Mouse (Mus musculus) adrenal gland, adult 2 months (tissue): Measurements from ENCODE around the gene Dmrta2. TPM values are rescaled to one million over a fixed set of nuclear protein-coding genes. Genes with fewer than 3 reads are reported as not detected.

Experiments
- DNase-seq: peaks from one replicate; pipeline ENCODE4 v3.0.0; 2021
- long read RNA-seq: library from polyadenylated mRNA; stranded (forward); transcript quantifications from one replicate; pipeline ENCODE4 v2.0.0, GENCODE M21; 2021
- polyA plus RNA-seq: library from polyadenylated mRNA; depleted of rRNA; stranded (reverse); fragments of >200 nt; gene quantifications from 2 replicates; pipeline ENCODE4 v1.2.3, GENCODE M21; 2012; rRNA removed
- total RNA-seq, 2 experiments: library from RNA; stranded (reverse); gene quantifications; 2 replicates each; pipeline ENCODE4 v1.2.3; 2021

The Dmrta2 gene
- not detected for total RNA-seq
- polyA plus RNA-seq, result 1.0 and 1.2 TPM in 2 replicates
- long read RNA-seq, result 0 reads

GRCm38 (mm10) chr4:109977148-109978067, at the start of gene Dmrta2:
Gene Dmrta2, plus strand, starts transcription at chr4:109978053.
- peak; percentile 17 for DNase-seq

GRCm38 (mm10) chr4:109929058-109929457, 48.8 kb upstream of the Dmrta2 start:
- no peak for DNase-seq

GRCm38 (mm10) chr4:109930445-109930844, 47.4 kb upstream of the Dmrta2 start:
- no peak for DNase-seq

- no peak for DNase-seq
Observed at GRCm38 (mm10) chr4:109930935-109931334, 46.9 kb upstream of the Dmrta2 start.

- no peak for DNase-seq
Observed at GRCm38 (mm10) chr4:109936557-109936956, 41.3 kb upstream of the Dmrta2 start.

- DNase-seq, result no peak
Observed at GRCm38 (mm10) chr4:109939291-109939690, 38.6 kb upstream of the Dmrta2 start.

DNA sequence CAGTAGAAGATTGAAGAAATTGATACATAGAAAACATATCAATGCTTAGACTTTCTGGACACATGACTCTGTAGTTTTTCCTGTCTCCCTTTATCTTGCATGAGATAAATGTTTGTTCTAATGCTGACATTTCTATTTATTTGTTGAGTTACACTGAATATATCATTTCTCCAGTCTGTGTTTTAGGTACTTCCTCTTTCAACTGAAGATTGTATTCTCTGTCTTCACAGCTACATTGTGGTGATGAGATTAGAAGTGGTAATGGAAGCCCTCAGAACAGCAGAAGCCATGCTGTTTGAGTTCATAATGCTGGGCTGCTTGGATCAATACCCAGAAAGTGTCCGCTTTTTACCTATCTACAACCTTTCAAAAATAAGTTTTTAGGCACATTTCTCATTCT, 32.3 kb upstream of the Dmrta2 start:
- no peak for DNase-seq

DNA sequence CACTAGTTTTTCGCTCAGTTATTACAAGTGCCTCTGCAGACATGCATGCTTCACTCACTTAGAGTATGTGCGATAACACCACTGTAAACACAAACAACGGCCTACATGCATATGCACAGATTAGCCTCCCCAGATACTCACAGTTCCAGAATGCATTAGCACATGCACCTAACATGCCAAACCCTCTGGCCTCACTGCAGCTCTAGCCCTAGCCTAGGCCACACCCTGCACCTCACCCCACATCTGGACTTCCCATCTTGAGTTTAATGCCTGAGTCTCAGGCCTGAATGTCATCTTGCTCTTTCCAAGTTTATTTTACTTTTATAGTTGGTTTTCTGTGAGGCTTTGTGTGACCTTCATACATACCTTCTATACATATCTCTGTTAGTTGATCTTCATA, 28.5 kb upstream of the Dmrta2 start:
- DNase-seq, result no peak

GRCm38 (mm10) chr4:109953509-109953908, 24.3 kb upstream of the Dmrta2 start:
- no peak for DNase-seq

DNA sequence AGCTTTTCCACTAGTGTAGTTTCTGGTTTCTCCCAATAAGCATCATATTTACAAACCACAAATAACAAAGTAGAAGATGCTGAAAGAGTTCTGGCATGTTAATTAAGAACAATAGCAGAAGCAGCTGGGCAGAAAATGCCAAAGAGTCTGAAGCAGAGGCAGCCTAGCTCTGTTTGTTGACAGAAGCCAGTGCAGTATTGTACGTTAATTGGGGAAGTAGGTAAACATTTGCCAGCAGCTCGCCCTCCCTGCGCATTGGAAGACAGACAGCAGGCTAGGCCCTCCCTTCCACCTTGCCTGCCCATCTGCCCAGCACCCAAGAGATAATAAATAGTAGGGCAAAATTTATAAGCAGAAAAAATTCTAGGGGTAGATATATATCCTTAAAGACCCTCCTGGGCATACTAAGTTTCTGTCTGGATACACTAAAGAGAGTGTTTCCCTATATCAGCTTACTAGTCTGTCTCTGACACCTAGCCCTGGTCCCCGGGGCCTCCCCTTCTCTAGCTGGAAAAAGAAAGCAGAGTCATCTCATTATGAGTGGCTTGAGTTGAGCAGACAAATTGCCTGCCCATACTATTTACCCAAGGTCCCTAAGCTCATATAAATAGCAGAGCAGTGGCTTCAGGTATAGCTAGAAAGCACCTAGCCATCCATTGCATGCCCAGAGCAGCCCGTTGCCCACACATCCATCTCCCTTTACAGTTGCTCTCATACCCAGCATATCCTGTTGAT, 17.5 kb upstream of the Dmrta2 start:
- no peak for DNase-seq

- no peak for DNase-seq
Observed at GRCm38 (mm10) chr4:109963570-109964279, 14.1 kb upstream of the Dmrta2 start.

DNA sequence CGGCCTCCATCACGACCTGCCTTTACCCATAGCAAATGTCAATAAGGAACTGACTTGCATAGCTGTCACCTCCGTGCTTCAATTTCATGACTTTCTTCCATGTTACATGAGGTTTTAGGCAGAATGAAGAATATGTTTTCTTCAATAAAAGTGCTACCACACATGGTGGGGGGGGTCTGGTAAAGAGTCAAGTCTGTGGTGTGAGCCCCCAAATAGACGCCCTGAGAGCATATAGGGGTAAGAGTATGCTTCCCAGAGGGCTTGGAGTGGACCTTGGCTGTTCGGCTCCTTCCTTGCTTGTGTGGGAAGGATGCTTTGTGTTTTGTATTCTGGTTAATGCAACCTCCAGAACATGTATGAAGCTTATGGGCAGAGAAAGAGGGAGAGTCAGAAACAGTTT, 8.3 kb upstream of the Dmrta2 start:
- no peak for DNase-seq

- no peak for DNase-seq
Observed at GRCm38 (mm10) chr4:109973991-109974654, 3.7 kb upstream of the Dmrta2 start.

- DNase-seq, result no peak
Observed at GRCm38 (mm10) chr4:109974655-109975380, 3.0 kb upstream of the Dmrta2 start.

DNA sequence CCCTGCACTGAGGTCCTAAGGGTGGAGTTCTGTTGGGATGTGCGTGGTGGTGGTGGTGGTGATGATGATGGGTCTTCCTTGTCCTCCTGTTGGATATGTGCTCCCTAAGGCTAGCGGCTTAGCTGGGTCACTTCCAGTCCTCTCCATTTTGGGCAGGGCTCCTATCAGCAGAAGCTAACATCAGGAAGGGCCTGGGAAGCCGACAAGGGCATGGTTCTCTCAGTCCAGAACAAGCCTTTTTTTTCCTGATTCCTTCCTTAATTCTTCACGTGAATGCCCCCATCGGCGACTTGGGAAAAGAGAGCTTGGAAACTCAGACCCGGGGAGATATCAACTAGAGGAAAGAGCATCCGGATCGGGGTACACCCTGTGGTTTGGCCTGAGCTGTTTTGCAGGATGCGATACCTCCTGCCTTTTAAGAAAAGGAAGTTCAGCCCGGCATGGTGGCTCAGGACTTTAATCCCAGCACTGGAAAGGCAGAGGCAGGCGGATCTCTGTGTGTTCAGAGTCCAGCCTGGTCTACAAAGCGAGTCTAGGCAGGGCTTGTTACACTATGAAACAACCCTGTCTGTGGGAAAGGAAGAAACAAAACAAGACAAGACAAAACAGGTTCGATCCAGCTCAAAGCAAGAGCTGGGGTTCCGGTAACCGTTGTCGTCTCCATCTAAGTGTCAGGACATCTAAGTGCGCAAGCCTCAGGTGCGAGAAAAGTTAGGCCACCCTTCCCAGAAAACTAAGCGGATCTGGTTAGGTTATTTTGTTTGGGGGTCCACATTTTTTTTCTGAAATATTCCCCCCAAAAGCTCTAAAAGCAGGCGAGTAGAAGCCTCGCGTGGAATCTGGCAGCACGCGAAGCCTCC, 2.2 kb upstream of the Dmrta2 start:
- DNase-seq, result no peak

- no peak for DNase-seq
Observed at GRCm38 (mm10) chr4:109976273-109977147, 1.3 kb upstream of the Dmrta2 start.

GRCm38 (mm10) chr4:109978068-109978857, 410 bp downstream of the Dmrta2 start:
- no peak for DNase-seq

GRCm38 (mm10) chr4:109978858-109979340, 1.0 kb downstream of the Dmrta2 start:
- no peak for DNase-seq
